Mouse (Mus musculus) CH12.LX (cell line): ENCODE measurements around the gene Tfap4. TPM values are rescaled to one million over a fixed set of nuclear protein-coding genes. Genes with fewer than 3 reads are reported as not detected.
A peak's percentile ranks its signal among the peaks of the same experiment; 100 is the strongest.

ENCODE experiments used
- DNase-seq: peaks from one replicate; pipeline ENCODE4 v3.0.0-alpha.2; 2013; ENCODE audit errors: extremely low read depth
- H3K27ac ChIP-seq: 2 replicates; pipeline ENCODE4 v1.5.1; 2012; ENCODE audit warnings: low read depth, mild to moderate bottlenecking, control low read depth, moderate library complexity; ENCODE audit not compliant: insufficient read depth
- H3K27me3 ChIP-seq: replicated peaks from 2 replicates; pipeline ENCODE3; 2012; ENCODE audit warnings: inconsistent platforms
- H3K36me3 ChIP-seq, 2 experiments: replicated peaks in 1 of 2; 2 replicates each; pipeline versions ENCODE3 to v1.6.1; 2012; ENCODE audit warnings: inconsistent platforms in 1 of 2, low read length in 1 of 2, mild to moderate bottlenecking in 1 of 2, mixed read lengths in 1 of 2, moderate library complexity in 1 of 2; ENCODE audit not compliant: control insufficient read depth in 1 of 2, insufficient read depth in 1 of 2
- H3K4me1 ChIP-seq, 2 experiments: 2 replicates each; pipeline ENCODE4 v1.6.1; 2012; ENCODE audit warnings: inconsistent platforms in 1 of 2, moderate library complexity in 1 of 2; ENCODE audit not compliant: insufficient read depth in 2 of 2, control insufficient read depth in 1 of 2
- H3K4me2 ChIP-seq: 2 replicates; pipeline ENCODE4 v1.6.1; 2012; ENCODE audit warnings: low read depth, mild to moderate bottlenecking, control low read depth; ENCODE audit not compliant: poor library complexity, insufficient read depth, severe bottlenecking
- H3K4me3 ChIP-seq, 3 experiments: fragments of 150-350 bp in 1 of 3; sonication (generic) in 1 of 3; replicated peaks in 1 of 3; 2 replicates each; pipeline versions ENCODE3 to v1.5.1; 2011 to 2012; ENCODE audit warnings: low read depth in 2 of 3, low read length in 2 of 3, mild to moderate bottlenecking in 2 of 3, moderate library complexity in 2 of 3, control low read depth in 1 of 3, improper control_type of control experiment in 1 of 3, inconsistent platforms in 1 of 3, mixed read lengths in 1 of 3; ENCODE audit not compliant: poor library complexity in 1 of 3
- H3K79me2 ChIP-seq: replicated peaks from 2 replicates; pipeline ENCODE4 v1.6.1; 2012; ENCODE audit warnings: mild to moderate bottlenecking, moderate library complexity; ENCODE audit not compliant: control insufficient read depth, poor library complexity, insufficient read depth, severe bottlenecking; ENCODE audit errors: extremely low read depth
- H3K9ac ChIP-seq: 2 replicates; pipeline ENCODE4 v1.6.1; 2012; ENCODE audit warnings: low read depth, mild to moderate bottlenecking, control low read depth, moderate library complexity; ENCODE audit not compliant: insufficient read depth
- H3K9me3 ChIP-seq: replicated peaks from 2 replicates; pipeline ENCODE3; 2012; ENCODE audit warnings: low read length, inconsistent platforms, mixed read lengths
- CHD1 ChIP-seq: IDR thresholded peaks from 2 replicates; pipeline ENCODE4 v1.6.1; 2012; ENCODE audit warnings: low read depth, low read length, improper control_type of control experiment, inconsistent platforms
- JUND ChIP-seq: conservative IDR thresholded peaks from 2 replicates; pipeline ENCODE4 v1.6.1; 2011; ENCODE audit warnings: low read depth, low read length, improper control_type of control experiment
- MAX ChIP-seq: IDR thresholded peaks from 2 replicates; pipeline ENCODE4 v1.6.1; 2011; ENCODE audit warnings: low read length, improper control_type of control experiment
- POLR2AphosphoS2 ChIP-seq: IDR thresholded peaks from 2 replicates; pipeline ENCODE4 v1.6.1; 2011; ENCODE audit warnings: low read depth, low read length, improper control_type of control experiment
- USF1 ChIP-seq: IDR thresholded peaks from 2 replicates; pipeline ENCODE4 v1.6.1; 2014; ENCODE audit warnings: low read depth, mild to moderate bottlenecking, inconsistent platforms, low read length, improper control_type of control experiment
- dilution Hi-C: fragments of 300-500 bp; cut with MboI; formaldehyde crosslinking; loops from 2 replicates; pipeline ENCODE4 v1.14.3; 2020; ENCODE audit warnings: low sequenced_read_pairs; ENCODE audit not compliant: extremely low pct_unique_long_range_greater_than_20kb, extremely low pct_ligation_motif_present
- in situ Hi-C: fragments of 300-500 bp; cut with MboI; formaldehyde crosslinking; loops from 3 replicates; pipeline ENCODE4 v1.14.3; 2019; ENCODE audit warnings: low sequenced_read_pairs, low pct_ligation_motif_present, low pct_unique_long_range_greater_than_20kb, mixed read lengths
- polyA plus RNA-seq: library from polyadenylated mRNA; unstranded; fragments of >175 nt; gene quantifications from 2 replicates; pipeline ENCODE4 v1.2.1, GENCODE M21; 2012; ENCODE audit warnings: low read depth; ENCODE audit not compliant: insufficient read length
- total RNA-seq, 2 experiments: library from RNA; depleted of rRNA; stranded (reverse); fragments of 300-350 nt in 1 of 2; fragments of >200 nt in 1 of 2; gene quantifications; 2 replicates each; pipeline ENCODE4 v1.2.3; 2012 to 2014

The Tfap4 gene
- total and polyA plus RNA-seq, 3 experiments: 23.5 to 43.3 (median 24.0) TPM

DNA sequence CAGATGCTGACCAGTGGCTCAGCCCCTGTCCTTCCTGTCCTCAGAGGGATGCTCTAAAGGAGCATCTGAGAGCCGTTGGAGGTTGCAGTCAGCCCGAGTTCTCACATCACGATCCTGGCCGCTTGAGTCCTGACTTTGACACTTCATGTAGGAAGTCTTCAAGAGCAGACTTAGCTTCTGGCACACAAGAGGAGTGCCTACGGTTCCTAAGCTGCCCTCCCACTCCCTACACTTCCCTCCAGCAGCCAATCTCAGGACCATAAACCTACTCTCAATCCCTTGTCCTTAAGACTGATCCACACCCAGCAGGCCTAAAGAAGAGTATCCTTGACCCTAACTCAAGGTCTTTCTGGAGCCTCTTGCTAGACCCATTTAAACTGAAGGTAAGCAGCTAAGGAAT is 63.8 kb downstream of the Tfap4 start:
- dilution Hi-C loops (no loop called here), in situ Hi-C loops (loop anchor here (5.0 kb wide), 1 partner anchor 41 kb away; no protein-coding TSS in a partner anchor)
- H3K27ac ChIP-seq: no peak overlapping the region; the same call in 1 of the 2 replicates
- H3K4me2 ChIP-seq: no peak overlapping the region
- H3K9me3 ChIP-seq: no peaks in the 10 kb centered on the region
- DNase-seq: no peak
- TF ChIP-seq POLR2AphosphoS2 (no peak), JUND (no peak), MAX (no peak), USF1 (no peak), CHD1 (no peak)
- TF ChIP-seq, all 38 proteins: peak for 0
- H3K36me3 ChIP-seq: peaks cover 6 to 42% of the 10 kb centered on the region in 2 experiments
- no peaks in the 10 kb centered on the region for H3K27me3 ChIP-seq
- peaks cover 37 to 78% of the 10 kb centered on the region in 2 experiments for H3K4me1 ChIP-seq
- peak overlapping the region in 1 of 3 experiments; percentile 49 for H3K4me3 ChIP-seq
- H3K9ac ChIP-seq: no peak overlapping the region
- H3K79me2 ChIP-seq: no peaks in the 10 kb centered on the region

Other genes starting within 250 kb of the Tfap4 start
- gene Adcy9, start 139.4 kb downstream of the Tfap4 start, total RNA-seq (2012; rRNA removed): 2.2 and 3.1 TPM in 2 replicates
- 1.0 and 1.1 TPM in 2 replicates for gene Adcy9, start 139.4 kb downstream of the Tfap4 start, total RNA-seq (2014; rRNA removed)
- gene Adcy9, start 139.4 kb downstream of the Tfap4 start, polyA plus RNA-seq: 0.97 and 1.2 TPM in 2 replicates
- 44.6 and 60.3 TPM in 2 replicates for gene Srl, start 18.0 kb downstream of the Tfap4 start, total RNA-seq (2012; rRNA removed)
- gene Srl, start 18.0 kb downstream of the Tfap4 start, total RNA-seq (2014; rRNA removed): 62.7 and 88.8 TPM in 2 replicates
- gene Srl, start 18.0 kb downstream of the Tfap4 start, polyA plus RNA-seq: 71.3 and 77.9 TPM in 2 replicates
- 2.1 and 2.5 TPM in 2 replicates for gene Glis2, start 34.9 kb upstream of the Tfap4 start, total RNA-seq (2012; rRNA removed)
- 0.39 and 0.59 TPM in 2 replicates for gene Glis2, start 34.9 kb upstream of the Tfap4 start, total RNA-seq (2014; rRNA removed)
- 3.2 and 3.3 TPM in 2 replicates for gene Glis2, start 34.9 kb upstream of the Tfap4 start, polyA plus RNA-seq
- 152 and 158 TPM in 2 replicates for gene Pam16, start 65.1 kb upstream of the Tfap4 start, total RNA-seq (2012; rRNA removed)
- gene Pam16, start 65.1 kb upstream of the Tfap4 start, total RNA-seq (2014; rRNA removed): 93.3 and 103 TPM in 2 replicates
- 11.6 and 38.2 TPM in 2 replicates for gene Pam16, start 65.1 kb upstream of the Tfap4 start, polyA plus RNA-seq
- gene Vasn, start 80.1 kb upstream of the Tfap4 start, total RNA-seq (2012; rRNA removed): 1.4 and 2.0 TPM in 2 replicates
- gene Vasn, start 80.1 kb upstream of the Tfap4 start, total RNA-seq (2014; rRNA removed): 2.2 TPM in 2 replicates
- gene Vasn, start 80.1 kb upstream of the Tfap4 start, polyA plus RNA-seq: 4.1 and 5.0 TPM in 2 replicates
- gene Dnaja3, start 80.1 kb upstream of the Tfap4 start, total RNA-seq (2012; rRNA removed): 80.4 and 81.8 TPM in 2 replicates
- gene Dnaja3, start 80.1 kb upstream of the Tfap4 start, total RNA-seq (2014; rRNA removed): 85.1 and 85.3 TPM in 2 replicates
- 51.5 and 56.6 TPM in 2 replicates for gene Dnaja3, start 80.1 kb upstream of the Tfap4 start, polyA plus RNA-seq
- gene Coro7, start 119.9 kb upstream of the Tfap4 start, total RNA-seq (2012; rRNA removed): 19.8 and 20.0 TPM in 2 replicates
- gene Coro7, start 119.9 kb upstream of the Tfap4 start, total RNA-seq (2014; rRNA removed): 5.7 and 6.1 TPM in 2 replicates
- 40.2 and 43.2 TPM in 2 replicates for gene Coro7, start 119.9 kb upstream of the Tfap4 start, polyA plus RNA-seq
- gene Nmral1, start 159.5 kb upstream of the Tfap4 start, total RNA-seq (2012; rRNA removed): 20.0 and 20.3 TPM in 2 replicates
- 2.4 and 3.6 TPM in 2 replicates for gene Nmral1, start 159.5 kb upstream of the Tfap4 start, total RNA-seq (2014; rRNA removed)
- gene Nmral1, start 159.5 kb upstream of the Tfap4 start, polyA plus RNA-seq: 3.2 TPM in 2 replicates
- gene Hmox2, start 166.5 kb upstream of the Tfap4 start, total RNA-seq (2012; rRNA removed): 72.3 and 73.2 TPM in 2 replicates
- 74.0 and 80.4 TPM in 2 replicates for gene Hmox2, start 166.5 kb upstream of the Tfap4 start, total RNA-seq (2014; rRNA removed)
- 91.9 and 121 TPM in 2 replicates for gene Hmox2, start 166.5 kb upstream of the Tfap4 start, polyA plus RNA-seq
- gene Cdip1, start 230.4 kb upstream of the Tfap4 start, total RNA-seq (2012; rRNA removed): 28.0 and 28.7 TPM in 2 replicates
- gene Cdip1, start 230.4 kb upstream of the Tfap4 start, total RNA-seq (2014; rRNA removed): 20.0 and 22.3 TPM in 2 replicates
- gene Cdip1, start 230.4 kb upstream of the Tfap4 start, polyA plus RNA-seq: 18.5 and 22.2 TPM in 2 replicates